Mouse (Mus musculus): ENCODE data around the gene Hoxc8. TPM values are rescaled to one million over a fixed set of nuclear protein-coding genes. Genes with fewer than 3 reads are reported as not detected.
A peak's percentile ranks its signal among the peaks of the same experiment; 100 is the strongest.

The Hoxc8 gene
- polyA plus RNA-seq, 1 experiment = 1.8 TPM

DNA sequence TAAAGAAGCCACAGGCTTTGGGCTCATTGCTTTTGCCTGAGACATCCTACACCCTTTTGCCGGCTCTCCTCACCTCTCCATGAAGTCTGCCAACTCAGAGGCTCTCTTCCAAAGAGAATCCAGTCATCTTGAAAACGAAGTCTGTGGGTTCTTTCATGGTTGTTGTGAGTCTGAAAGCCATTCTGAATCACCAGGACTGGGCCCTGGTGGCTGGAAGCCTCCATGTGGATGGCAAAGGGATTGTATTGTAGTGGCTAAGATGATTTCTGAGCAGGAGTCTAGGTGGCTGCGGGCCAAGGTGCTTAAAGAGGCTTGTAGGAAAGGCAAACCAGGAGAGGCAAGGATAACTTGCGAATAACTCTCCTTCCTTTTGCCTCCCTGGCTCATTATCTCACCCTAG is 11.7 kb downstream of the Hoxc8 start:
- 25% methylated on average over 4 of the region's 4 CpGs for WGBS
- peaks cover 3% of the 10 kb centered on the region; the same call in 1 of the 2 replicates for H3K4me1 ChIP-seq (ENCODE audit: control insufficient read depth, insufficient read depth, insufficient read length, low read length)
- TF ChIP-seq POLR2A (IDR thresholded peaks at IDR 0.05; ENCODE audit: low read depth, low read length) = no peak
- TF ChIP-seq CTCF (IDR thresholded peaks at IDR 0.05; ENCODE audit: extremely low read depth, insufficient read length, insufficient replicate concordance, low read depth, low read length) = no peak
- H3K36me3 ChIP-seq (ENCODE audit: control insufficient read depth, insufficient read depth, low read length) = no peaks in the 10 kb centered on the region
- H3K27me3 ChIP-seq (ENCODE audit: control insufficient read depth, insufficient read depth, low read length) = peaks cover 68% of the 10 kb centered on the region
- H3K27ac ChIP-seq (ENCODE audit: insufficient read depth, low read depth, low read length) = no peak overlapping the region
- H3K4me3 ChIP-seq (ENCODE audit: low read depth, low read length) = no peak overlapping the region

GRCm38 (mm10) chr15:103002821-103003448 is 12.5 kb downstream of the Hoxc8 start:
- TF ChIP-seq POLR2A (IDR thresholded peaks at IDR 0.05; ENCODE audit: low read depth, low read length) (no peak), CTCF (IDR thresholded peaks at IDR 0.05; ENCODE audit: extremely low read depth, insufficient read length, insufficient replicate concordance, low read depth, low read length) (no peak)
- WGBS = 13% methylated on average over 13 of the region's 13 CpGs
- Histone ChIP-seq H3K36me3 (ENCODE audit: control insufficient read depth, insufficient read depth, low read length) (no peaks in the 10 kb centered on the region), H3K4me3 (ENCODE audit: low read depth, low read length) (no peak overlapping the region), H3K27ac (ENCODE audit: insufficient read depth, low read depth, low read length) (no peak overlapping the region; the same call in 1 of the 2 replicates), H3K4me1 (ENCODE audit: control insufficient read depth, insufficient read depth, insufficient read length, low read length) (peaks cover 3% of the 10 kb centered on the region; the same call in 1 of the 2 replicates), H3K27me3 (ENCODE audit: control insufficient read depth, insufficient read depth, low read length) (peaks cover 60% of the 10 kb centered on the region)

GRCm38 (mm10) chr15:103005308-103005707 is 14.9 kb downstream of the Hoxc8 start:
- 4% methylated on average over 17 of the region's 17 CpGs for WGBS
- Histone ChIP-seq H3K4me1 (ENCODE audit: control insufficient read depth, insufficient read depth, insufficient read length, low read length) (peaks cover 2% of the 10 kb centered on the region; the same call in 1 of the 2 replicates), H3K4me3 (ENCODE audit: low read depth, low read length) (no peak overlapping the region), H3K27me3 (ENCODE audit: control insufficient read depth, insufficient read depth, low read length) (peaks cover 49% of the 10 kb centered on the region), H3K36me3 (ENCODE audit: control insufficient read depth, insufficient read depth, low read length) (no peaks in the 10 kb centered on the region), H3K27ac (ENCODE audit: insufficient read depth, low read depth, low read length) (peak overlapping the region; percentile 52)
- no peak for TF ChIP-seq CTCF (IDR thresholded peaks at IDR 0.05; ENCODE audit: extremely low read depth, insufficient read length, insufficient replicate concordance, low read depth, low read length)
- no peak for TF ChIP-seq POLR2A (IDR thresholded peaks at IDR 0.05; ENCODE audit: low read depth, low read length)

DNA sequence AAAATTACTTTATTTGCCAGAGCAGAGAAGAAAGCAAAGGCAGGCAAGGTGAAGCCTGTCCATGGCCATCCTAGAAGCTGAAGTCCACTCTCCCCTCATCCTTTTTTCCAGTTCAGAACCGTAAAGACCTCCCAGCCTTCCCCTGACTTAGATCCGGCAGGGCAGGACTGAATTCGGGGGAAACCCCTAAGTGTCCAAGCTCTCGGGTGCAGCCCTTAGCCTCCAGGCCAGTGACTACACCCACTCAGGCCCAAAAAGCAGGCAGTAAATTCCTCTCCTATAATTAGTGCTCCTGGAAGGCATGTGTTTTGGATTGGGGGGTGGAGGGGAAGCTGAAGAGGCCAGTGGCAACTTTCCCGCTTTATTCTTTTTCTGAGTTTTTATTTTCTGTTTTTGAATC is 15.4 kb downstream of the Hoxc8 start:
- peaks cover 2% of the 10 kb centered on the region; the same call in 1 of the 2 replicates for H3K4me1 ChIP-seq (ENCODE audit: control insufficient read depth, insufficient read depth, insufficient read length, low read length)
- WGBS = 17% methylated on average over 5 of the region's 5 CpGs
- peaks cover 50% of the 10 kb centered on the region for H3K27me3 ChIP-seq (ENCODE audit: control insufficient read depth, insufficient read depth, low read length)
- no peak overlapping the region for H3K4me3 ChIP-seq (ENCODE audit: low read depth, low read length)
- TF ChIP-seq CTCF (IDR thresholded peaks at IDR 0.05; ENCODE audit: extremely low read depth, insufficient read length, insufficient replicate concordance, low read depth, low read length) (no peak), POLR2A (IDR thresholded peaks at IDR 0.05; ENCODE audit: low read depth, low read length) (no peak)
- H3K36me3 ChIP-seq (ENCODE audit: control insufficient read depth, insufficient read depth, low read length) = no peaks in the 10 kb centered on the region
- H3K27ac ChIP-seq (ENCODE audit: insufficient read depth, low read depth, low read length) = peak overlapping the region; percentile 52

DNA sequence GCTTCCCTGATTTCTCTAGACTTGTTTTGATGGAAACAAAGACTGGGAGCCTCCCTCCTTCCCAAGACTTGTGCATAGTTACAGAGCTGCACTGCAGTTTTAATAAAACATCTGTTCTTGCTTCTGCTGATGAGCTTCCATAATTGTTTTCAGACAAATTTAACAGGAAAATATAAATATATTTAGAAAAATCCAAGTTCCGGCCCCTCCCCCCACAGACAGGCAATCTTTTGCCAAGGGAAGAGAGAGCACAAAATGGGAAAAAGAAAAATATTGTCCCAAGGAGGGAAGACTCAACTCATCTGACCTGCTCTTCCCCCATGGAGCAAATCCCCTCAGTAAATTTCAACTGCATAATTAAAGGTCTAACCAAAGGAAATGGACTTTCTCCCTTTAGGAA is 15.9 kb downstream of the Hoxc8 start:
- Histone ChIP-seq H3K36me3 (ENCODE audit: control insufficient read depth, insufficient read depth, low read length) (no peaks in the 10 kb centered on the region), H3K27me3 (ENCODE audit: control insufficient read depth, insufficient read depth, low read length) (peaks cover 50% of the 10 kb centered on the region), H3K4me1 (ENCODE audit: control insufficient read depth, insufficient read depth, insufficient read length, low read length) (peaks cover 2% of the 10 kb centered on the region; the same call in 1 of the 2 replicates), H3K4me3 (ENCODE audit: low read depth, low read length) (no peak overlapping the region), H3K27ac (ENCODE audit: insufficient read depth, low read depth, low read length) (0 out of 2 replicates have a peak overlapping the region, but pooled peaks have one; percentile 52)
- 47% methylated on average over 1 of the region's 1 CpGs for WGBS
- TF ChIP-seq POLR2A (IDR thresholded peaks at IDR 0.05; ENCODE audit: low read depth, low read length) (no peak), CTCF (IDR thresholded peaks at IDR 0.05; ENCODE audit: extremely low read depth, insufficient read length, insufficient replicate concordance, low read depth, low read length) (no peak)

DNA sequence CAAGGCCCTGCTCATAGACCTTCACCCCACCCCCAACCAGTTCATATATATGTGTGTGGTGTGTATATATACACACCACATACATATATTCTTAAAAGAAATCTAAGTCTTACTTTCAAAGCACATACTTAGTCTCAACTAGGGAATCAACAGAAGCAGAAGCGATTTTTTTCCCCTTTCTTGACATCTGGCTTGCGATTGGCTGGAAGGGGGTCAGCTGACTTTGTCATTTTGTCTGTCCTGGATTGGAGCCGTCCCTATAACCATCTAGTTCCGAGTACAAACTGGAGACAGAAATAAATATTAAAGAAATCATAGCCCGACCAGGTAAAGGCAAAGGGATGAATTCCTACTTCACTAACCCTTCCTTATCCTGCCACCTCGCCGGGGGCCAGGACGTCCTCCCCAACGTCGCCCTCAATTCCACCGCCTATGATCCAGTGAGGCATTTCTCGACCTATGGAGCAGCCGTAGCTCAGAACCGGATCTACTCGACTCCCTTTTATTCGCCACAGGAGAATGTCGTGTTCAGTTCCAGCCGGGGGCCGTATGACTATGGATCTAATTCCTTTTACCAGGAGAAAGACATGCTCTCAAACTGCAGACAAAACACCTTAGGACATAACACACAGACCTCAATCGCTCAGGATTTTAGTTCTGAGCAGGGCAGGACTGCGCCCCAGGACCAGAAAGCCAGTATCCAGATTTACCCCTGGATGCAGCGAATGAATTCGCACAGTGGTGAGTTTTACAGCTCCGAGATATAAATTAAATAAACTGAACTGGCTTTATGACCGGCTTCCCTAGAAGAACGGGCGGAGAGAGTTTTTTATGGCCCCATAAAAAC is 19.1 kb downstream of the Hoxc8 start:
- H3K27me3 ChIP-seq (ENCODE audit: control insufficient read depth, insufficient read depth, low read length) = peaks cover 64% of the 10 kb centered on the region
- peak overlapping the region; percentile 54 for H3K4me3 ChIP-seq (ENCODE audit: low read depth, low read length)
- H3K36me3 ChIP-seq (ENCODE audit: control insufficient read depth, insufficient read depth, low read length) = no peaks in the 10 kb centered on the region
- TF ChIP-seq POLR2A (IDR thresholded peaks at IDR 0.05; ENCODE audit: low read depth, low read length) (no peak), CTCF (IDR thresholded peaks at IDR 0.05; ENCODE audit: extremely low read depth, insufficient read length, insufficient replicate concordance, low read depth, low read length) (no peak)
- 4% methylated on average over 27 of the region's 27 CpGs for WGBS
- peaks cover 2% of the 10 kb centered on the region for H3K4me1 ChIP-seq (ENCODE audit: control insufficient read depth, insufficient read depth, insufficient read length, low read length)
- peak overlapping the region; percentile 68 for H3K27ac ChIP-seq (ENCODE audit: insufficient read depth, low read depth, low read length)
